Mouse (Mus musculus) gonadal fat pad, adult 2 months (tissue): ENCODE data around the gene 2510039O18Rik. TPM values are rescaled to one million over a fixed set of nuclear protein-coding genes. Genes with fewer than 3 reads are reported as not detected.

Source experiments
- DNase-seq: peaks from one replicate; pipeline ENCODE4 v3.0.0-alpha.2; 2012; ENCODE audit warnings: low read depth
- polyA plus RNA-seq: library from polyadenylated mRNA; depleted of rRNA; stranded (reverse); fragments of >200 nt; gene quantifications from 2 replicates; pipeline ENCODE4 v1.2.3, GENCODE M21; 2012; rRNA removed

The 2510039O18Rik gene
- polyA plus RNA-seq, 1 experiment, result 67.2 TPM

GRCm38 (mm10) chr4:147985205-147986132, 44.8 kb downstream of the 2510039O18Rik start, which contains the start of gene Nppb:
TSS of gene Nppb (plus strand) at chr4:147985788.
- no peak for DNase-seq

- no peak for DNase-seq
These were observed 52.9 kb downstream of the 2510039O18Rik start for GRCm38 (mm10) chr4:147993571-147994095.

GRCm38 (mm10) chr4:147995311-147995710, 54.6 kb downstream of the 2510039O18Rik start:
- DNase-seq, result no peak

Other genes with a start within 250 kb of the 2510039O18Rik start
- not detected in 2 replicates for gene Zfp534, start 238.3 kb upstream of the 2510039O18Rik start, polyA plus RNA-seq
- gene Zfp984, start 131.1 kb upstream of the 2510039O18Rik start, polyA plus RNA-seq, result 0.57 and 1.1 TPM in 2 replicates
- gene Zfp933, start 92.5 kb upstream of the 2510039O18Rik start, polyA plus RNA-seq, result 1.7 and 1.8 TPM in 2 replicates
- 31.4 and 65.1 TPM in 2 replicates for gene Miip, start 72.1 kb upstream of the 2510039O18Rik start, polyA plus RNA-seq
- gene Fv1, start 71.9 kb upstream of the 2510039O18Rik start, polyA plus RNA-seq, result 2.2 and 2.4 TPM in 2 replicates
- gene Mfn2, start 36.2 kb upstream of the 2510039O18Rik start, polyA plus RNA-seq, result 76.7 and 84.0 TPM in 2 replicates
- gene Plod1, start 4.1 kb upstream of the 2510039O18Rik start, polyA plus RNA-seq, result 58.3 and 67.4 TPM in 2 replicates
- gene Nppb, start 44.9 kb downstream of the 2510039O18Rik start, polyA plus RNA-seq, result not detected in 2 replicates
- not detected in 2 replicates for gene Nppa, start 59.8 kb downstream of the 2510039O18Rik start, polyA plus RNA-seq
- gene Clcn6, start 97.9 kb downstream of the 2510039O18Rik start, polyA plus RNA-seq, result 12.4 and 17.8 TPM in 2 replicates
- 43.2 and 48.2 TPM in 2 replicates for gene Mthfr, start 98.2 kb downstream of the 2510039O18Rik start, polyA plus RNA-seq
- gene Agtrap, start 147.1 kb downstream of the 2510039O18Rik start, polyA plus RNA-seq, result 29.4 and 30.3 TPM in 2 replicates
- 34.8 and 38.1 TPM in 2 replicates for gene Mad2l2, start 189.5 kb downstream of the 2510039O18Rik start, polyA plus RNA-seq
- gene Draxin, start 189.8 kb downstream of the 2510039O18Rik start, polyA plus RNA-seq, result 0.04 and 0.09 TPM in 2 replicates
- gene Fbxo6, start 211.2 kb downstream of the 2510039O18Rik start, polyA plus RNA-seq, result 68.1 and 72.5 TPM in 2 replicates
- 14.3 and 20.6 TPM in 2 replicates for gene Fbxo44, start 219.6 kb downstream of the 2510039O18Rik start, polyA plus RNA-seq
- gene Fbxo2, start 219.7 kb downstream of the 2510039O18Rik start, polyA plus RNA-seq, result 0.95 and 0.97 TPM in 2 replicates